Mouse (Mus musculus): ENCODE data around the gene Tmem245.

Tmem245 gene

DNA sequence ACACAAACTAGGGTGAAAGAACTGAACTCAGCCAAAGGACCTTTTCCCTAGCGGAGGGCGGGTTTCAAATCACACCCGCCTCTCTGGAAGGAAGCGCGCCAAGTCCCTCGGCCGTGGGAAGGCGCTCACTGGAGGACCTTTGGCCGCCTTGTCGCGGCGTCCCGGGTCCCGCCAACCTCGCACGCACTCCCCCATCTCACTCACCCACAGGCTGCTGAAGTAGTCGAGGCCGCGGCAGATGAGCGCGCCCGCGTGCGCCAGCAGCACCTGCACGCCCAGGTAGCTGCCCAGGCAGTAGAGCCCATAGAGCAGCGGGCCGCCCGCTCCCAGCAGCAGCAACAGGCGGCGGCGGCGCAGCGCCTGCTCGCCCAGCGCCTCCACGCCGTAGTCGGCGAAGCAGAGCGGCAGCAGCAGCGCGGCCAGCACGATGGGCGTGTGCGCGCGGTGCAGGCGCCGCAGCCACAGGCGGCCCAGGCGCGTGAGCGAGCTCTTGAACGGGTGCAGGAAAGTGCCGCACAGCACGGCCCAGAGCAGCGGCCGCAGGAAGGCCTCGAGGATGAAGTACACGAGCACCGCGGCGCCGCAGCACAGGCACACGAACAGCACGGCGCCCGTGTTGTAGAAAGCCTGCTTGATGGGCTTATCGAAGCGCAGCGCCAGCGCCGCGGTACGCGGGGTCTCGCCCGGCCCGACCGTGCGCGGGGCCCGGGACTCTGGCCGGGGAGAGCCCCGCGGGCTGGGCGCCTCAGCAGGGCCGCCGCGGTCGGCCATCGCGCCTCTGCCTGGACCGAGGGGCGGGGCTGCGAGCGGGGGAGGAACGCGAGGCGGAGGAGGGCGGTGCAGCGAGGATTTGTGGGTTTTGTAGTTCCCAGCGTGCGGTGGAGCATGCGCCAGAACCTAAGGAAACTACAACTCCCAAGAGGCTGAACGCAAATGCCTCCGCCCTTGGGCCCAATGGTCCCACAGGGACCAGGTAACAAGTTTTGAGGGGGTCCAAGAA lies at the start of gene Tmem245:
TSS of gene Tmem245 (minus strand) at position 797 of the 1,000 bp plus-strand sequence.
- DNase-seq (ENCODE audit: low spot score in 2 of 2), result peak; percentile 89 to 90

DNA sequence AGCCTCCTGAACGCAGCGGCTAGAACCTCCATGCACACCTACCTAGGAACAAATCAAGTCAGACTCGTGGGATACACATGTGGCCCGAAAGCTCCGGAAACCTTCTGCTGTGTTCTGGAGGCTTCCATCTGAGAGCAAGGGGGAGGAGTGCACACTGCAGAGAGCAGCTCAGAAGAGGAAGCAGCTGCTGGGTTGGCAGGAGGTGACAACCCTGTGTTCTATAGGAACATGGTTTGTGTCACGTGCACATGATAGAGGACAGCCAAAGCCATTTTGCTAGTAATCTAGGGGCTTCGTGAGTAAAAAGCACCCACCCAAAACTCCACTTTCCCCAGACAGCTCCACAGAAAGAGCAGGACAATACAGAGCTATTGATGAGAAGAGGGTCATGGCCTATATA lies 46.1 kb upstream of the Tmem245 start:
- no peak for DNase-seq (ENCODE audit: low spot score in 2 of 2)

GRCm38 (mm10) chr4:56991951-56992350 lies 44.7 kb upstream of the Tmem245 start:
- DNase-seq (ENCODE audit: low spot score in 2 of 2), result no peak

- peak in 1 of 2 experiments; percentile 56 for DNase-seq (ENCODE audit: low spot score in 2 of 2)
Observed at GRCm38 (mm10) chr4:56990215-56990584, 43.0 kb upstream of the Tmem245 start, which contains the start of gene Frrs1l. Frrs1l (minus strand) TSS chr4:56990391.

DNA sequence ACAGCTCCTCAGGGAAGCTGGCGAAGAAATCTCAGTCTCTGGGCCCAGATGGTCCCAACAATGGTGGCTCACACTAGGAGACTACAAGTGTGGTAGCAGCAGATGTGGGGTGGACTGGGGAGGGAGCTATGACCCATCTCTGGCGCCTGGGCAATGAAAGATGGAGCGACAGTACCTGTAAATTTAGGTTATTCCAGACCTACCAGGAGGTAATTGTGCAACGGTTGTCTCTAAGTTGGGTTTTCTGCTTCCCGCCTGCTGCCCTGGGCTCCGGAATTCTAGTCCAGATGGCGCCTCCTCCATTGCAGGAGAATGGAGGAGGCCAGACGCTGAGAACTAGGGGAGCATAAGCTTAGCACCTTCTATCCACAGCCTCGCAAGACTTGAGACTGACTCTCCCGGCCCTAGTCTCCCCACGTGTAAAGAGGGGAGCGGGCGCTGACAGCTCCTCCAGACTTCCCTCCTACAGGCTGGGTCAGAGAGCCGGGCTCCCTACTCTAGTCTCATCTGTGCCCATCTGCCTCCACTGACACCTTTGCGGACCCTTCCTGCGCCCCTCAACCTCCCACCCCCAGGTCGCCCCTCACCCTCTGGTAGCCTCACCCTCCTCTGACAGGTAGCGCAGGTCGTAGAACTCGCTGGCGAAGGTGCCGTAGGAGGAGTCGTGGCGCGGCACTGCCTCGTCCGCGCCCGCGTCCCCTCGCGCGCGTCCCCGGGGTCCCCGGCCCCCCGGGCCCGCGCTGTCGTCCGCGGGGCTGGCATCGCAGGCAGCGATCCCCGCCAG lies 42.4 kb upstream of the Tmem245 start:
- DNase-seq (ENCODE audit: low spot score in 2 of 2), result peak in 1 of 2 experiments; percentile 32

GRCm38 (mm10) chr4:56965586-56966179 lies 18.4 kb upstream of the Tmem245 start:
- no peak for DNase-seq (ENCODE audit: low spot score in 2 of 2)

- no peak for DNase-seq (ENCODE audit: low spot score in 2 of 2)
Observed at GRCm38 (mm10) chr4:56963687-56964086, 16.4 kb upstream of the Tmem245 start.

GRCm38 (mm10) chr4:56961320-56961925 lies 14.2 kb upstream of the Tmem245 start:
- no peak for DNase-seq (ENCODE audit: low spot score in 2 of 2)

- no peak for DNase-seq (ENCODE audit: low spot score in 2 of 2)
Observed at GRCm38 (mm10) chr4:56957518-56957917, 10.3 kb upstream of the Tmem245 start.

DNA sequence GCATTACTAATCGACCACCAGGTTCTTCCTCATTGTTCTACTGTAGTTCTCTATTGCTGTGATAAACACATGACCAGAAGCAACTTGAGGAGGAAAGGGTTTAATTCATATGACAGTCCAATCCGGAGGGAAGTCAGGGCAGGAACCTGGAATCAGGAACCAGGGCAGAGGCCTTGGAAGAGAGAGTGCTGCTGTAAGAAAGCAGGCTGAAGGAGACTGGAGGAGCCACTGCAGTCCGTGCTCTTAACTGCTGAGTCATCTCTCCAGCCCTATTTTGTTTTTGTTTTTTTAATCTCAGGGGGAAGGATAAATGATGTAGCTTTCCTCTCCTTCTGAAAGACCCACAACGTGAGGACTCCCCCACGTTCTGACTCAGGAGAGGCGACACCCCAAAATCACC lies 6.0 kb upstream of the Tmem245 start:
- no peak for DNase-seq (ENCODE audit: low spot score in 2 of 2)

GRCm38 (mm10) chr4:56951701-56952100 lies 4.5 kb upstream of the Tmem245 start:
- no peak for DNase-seq (ENCODE audit: low spot score in 2 of 2)

DNA sequence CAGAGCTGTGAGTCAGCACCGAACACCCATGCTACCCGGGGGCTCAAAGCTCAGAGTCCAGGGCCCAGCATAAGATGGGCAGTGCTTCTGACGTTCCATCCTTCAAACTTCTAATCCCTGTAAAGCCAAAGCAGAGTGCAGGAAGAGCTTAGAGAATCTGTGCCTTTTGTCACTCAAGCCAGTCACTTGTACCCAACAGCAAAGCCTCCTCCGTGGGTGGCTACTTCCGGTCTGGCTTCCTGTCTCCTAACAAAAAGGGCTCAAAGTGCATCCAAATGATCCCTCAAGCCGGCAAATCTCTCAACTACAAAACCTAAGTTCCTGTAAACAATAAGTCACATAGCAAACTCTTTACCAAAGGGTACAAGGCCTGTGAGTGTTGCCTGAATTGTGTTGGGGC lies 2.3 kb upstream of the Tmem245 start:
- DNase-seq (ENCODE audit: low spot score in 2 of 2), result no peak

DNA sequence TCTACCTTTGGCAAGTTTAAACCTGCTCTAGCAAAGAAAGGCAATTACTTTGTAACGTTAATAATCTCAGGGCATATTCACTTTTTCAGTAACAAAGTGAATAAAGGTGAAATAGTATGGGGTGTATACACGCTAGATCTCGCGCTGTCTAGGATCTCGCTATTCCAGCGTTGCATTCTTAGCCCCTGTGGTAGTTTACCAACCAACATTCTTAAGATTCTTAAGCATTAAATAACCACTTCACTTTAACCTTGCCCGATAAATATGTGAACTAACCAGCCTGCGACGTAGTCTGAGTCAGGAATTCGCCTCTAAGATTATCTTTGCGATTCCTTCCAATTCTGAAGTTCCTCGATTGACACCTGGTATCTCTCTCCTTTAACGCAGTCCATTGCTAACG lies 1.1 kb downstream of the Tmem245 start:
- no peak for DNase-seq (ENCODE audit: low spot score in 2 of 2)

GRCm38 (mm10) chr4:56944286-56944685 lies 3.0 kb downstream of the Tmem245 start:
- DNase-seq (ENCODE audit: low spot score in 2 of 2), result no peak

DNA sequence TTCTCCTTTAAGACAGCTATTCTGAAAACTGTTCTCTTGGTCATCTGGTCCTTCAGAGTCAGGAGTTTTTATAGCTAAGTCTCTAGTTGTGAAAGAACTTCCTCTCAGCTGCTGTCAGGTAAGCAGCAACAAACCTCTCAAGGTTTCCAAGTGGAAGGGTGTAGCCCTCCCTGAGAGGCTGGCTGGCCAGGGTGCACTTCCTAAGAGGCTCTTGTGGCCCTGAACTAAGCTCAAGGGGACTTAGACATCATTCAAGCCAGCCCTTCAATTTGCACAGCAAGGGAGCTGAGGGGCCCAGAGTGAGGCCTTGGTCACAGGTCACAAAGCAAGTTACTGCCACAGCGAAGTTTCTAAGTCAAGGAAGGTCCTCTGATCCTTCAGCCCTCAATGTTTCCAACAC lies 4.0 kb downstream of the Tmem245 start:
- DNase-seq (ENCODE audit: low spot score in 2 of 2), result no peak

DNA sequence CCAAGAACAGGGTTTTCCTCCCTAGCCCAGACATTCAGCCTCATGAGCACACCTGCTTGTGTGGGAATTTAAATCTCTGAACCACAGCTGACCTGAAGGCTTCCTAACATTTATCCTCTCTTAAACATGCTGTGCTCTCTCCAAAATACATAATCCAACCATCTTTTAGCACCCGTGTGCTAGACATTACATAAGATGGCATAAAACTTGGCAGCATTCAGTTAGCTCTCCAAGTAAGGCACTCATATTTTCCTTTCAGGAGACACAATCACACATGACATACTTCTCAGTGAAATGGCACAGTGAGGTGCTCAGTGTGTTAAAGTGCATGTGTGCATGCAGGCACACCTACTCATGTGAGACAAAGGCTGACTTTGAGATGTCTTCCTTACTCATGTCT lies 4.7 kb downstream of the Tmem245 start:
- no peak for DNase-seq (ENCODE audit: low spot score in 2 of 2)

DNA sequence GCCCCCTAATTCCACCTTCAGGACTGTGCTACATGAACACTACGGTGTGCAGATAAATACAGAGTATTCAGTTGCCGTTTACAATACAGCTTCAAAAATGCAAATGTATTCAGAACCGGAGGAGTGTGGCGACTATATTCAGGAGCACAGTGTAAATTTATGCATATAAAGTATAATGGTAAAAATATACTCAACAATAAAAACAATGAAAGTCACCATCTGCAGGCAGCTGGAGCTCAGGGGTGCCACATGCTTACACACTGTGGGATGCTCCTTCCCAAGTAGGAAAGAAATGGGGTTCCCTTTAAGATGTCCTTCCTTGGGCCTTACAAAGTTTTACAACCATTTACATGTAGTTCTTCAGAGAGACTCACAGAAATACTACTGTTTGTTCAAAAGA lies 5.8 kb downstream of the Tmem245 start:
- DNase-seq (ENCODE audit: low spot score in 2 of 2), result no peak

GRCm38 (mm10) chr4:56937136-56937535 lies 10.1 kb downstream of the Tmem245 start:
- DNase-seq (ENCODE audit: low spot score in 2 of 2), result no peak

- DNase-seq (ENCODE audit: low spot score in 2 of 2), result no peak
Observed at GRCm38 (mm10) chr4:56935327-56935726, 11.9 kb downstream of the Tmem245 start.

DNA sequence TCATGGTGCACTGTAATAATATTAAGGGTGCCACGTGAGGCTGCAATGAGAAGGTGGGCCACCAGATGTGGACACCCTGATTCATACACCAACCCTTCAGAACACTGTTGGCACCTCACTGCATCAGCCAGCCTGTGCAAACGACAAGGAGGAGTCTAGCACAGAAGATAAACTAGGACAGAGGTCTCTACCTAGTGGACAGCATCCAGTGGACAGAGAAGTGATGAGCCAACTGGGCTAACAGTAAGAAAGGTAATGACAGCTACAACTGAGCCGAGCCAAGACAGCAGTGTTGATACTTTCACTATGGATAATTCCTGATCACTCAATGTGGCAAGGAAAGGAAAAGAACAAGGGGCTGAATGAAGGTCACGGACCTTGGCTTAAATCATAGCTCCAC lies 14.1 kb downstream of the Tmem245 start:
- no peak for DNase-seq (ENCODE audit: low spot score in 2 of 2)

GRCm38 (mm10) chr4:56932096-56932495 lies 15.1 kb downstream of the Tmem245 start:
- no peak for DNase-seq (ENCODE audit: low spot score in 2 of 2)

DNA sequence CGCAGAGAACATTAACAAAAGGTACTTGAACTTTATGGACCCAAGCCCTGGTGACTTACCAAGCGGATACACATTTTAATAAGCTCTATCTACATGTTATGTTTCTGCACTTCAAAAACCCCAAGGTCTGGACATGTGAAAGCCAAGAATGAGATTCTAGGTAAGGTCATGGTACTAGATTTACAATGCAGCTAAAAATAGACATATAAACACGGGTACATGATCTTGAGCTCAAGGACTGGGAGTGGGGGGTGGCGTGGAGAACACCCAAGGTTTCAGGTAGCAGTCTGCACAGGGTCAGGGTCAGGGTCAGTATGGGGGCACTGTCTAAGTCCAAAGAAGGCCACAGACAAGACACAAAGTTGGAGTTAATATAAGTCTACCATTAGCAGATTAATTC lies 16.9 kb downstream of the Tmem245 start:
- no peak for DNase-seq (ENCODE audit: low spot score in 2 of 2)
